Mouse (Mus musculus) neutrophil, adult 5-6 weeks (primary cell): ENCODE measurements around the gene Hemk1. TPM values are rescaled to one million over a fixed set of nuclear protein-coding genes. Genes with fewer than 3 reads are reported as not detected.
A peak's percentile ranks its signal among the peaks of the same experiment; 100 is the strongest.

Experiments
- ATAC-seq: fragments of 151-379, 151-347 bp; 2 replicates; pipeline ENCODE4 v1.8.0; 2017; ENCODE audit warnings: mild to moderate bottlenecking, moderate TSS enrichment; ENCODE audit not compliant: insufficient number of reproducible peaks, poor library complexity, low FRiP score, severe bottlenecking; ENCODE audit errors: extremely low read depth
- total RNA-seq: library from RNA; stranded (forward); fragments of 200-1000 nt; gene quantifications from 2 replicates; pipeline ENCODE4 v1.2.3, GENCODE M21; 2017

Hemk1 gene
- total RNA-seq, 1 experiment from 2014 or later, result 9.7 TPM

- ATAC-seq, result no peak
Observed at GRCm38 (mm10) chr9:107298876-107299275, 39.3 kb downstream of the Hemk1 start.

DNA sequence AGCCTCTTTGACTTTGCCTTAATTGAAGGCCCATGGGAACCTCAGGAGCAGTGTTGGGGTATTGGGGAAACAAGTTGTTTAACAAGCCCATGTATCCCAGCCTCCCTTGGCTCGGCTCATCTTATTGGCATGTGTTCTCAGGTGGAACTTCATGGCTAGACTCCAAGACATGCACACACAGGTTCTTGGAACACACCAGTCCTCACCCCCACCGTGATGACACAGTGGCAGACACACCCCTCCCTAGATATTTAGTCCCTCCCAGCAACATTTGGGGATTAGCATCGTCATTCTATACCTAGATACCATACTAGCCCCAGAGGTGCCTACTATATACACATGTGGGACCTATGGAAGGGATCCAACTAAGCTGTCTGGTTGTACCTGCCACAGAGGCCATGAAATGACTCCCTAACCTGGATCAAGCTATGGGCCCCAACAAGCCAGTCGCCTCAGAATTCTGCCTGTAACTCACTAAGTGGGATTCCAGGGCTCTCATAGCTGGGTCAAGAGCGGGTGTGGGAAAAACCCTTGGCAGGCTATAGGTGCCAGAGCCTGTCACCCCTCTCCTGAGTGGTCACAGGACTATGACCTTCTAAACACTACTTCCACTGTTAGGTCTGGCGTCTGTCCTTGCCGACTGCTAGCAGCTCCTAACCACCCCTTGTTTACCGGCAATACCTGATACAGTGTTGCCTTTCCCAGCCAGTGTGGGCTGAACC is 39.9 kb downstream of the Hemk1 start:
- ATAC-seq, result no peak

DNA sequence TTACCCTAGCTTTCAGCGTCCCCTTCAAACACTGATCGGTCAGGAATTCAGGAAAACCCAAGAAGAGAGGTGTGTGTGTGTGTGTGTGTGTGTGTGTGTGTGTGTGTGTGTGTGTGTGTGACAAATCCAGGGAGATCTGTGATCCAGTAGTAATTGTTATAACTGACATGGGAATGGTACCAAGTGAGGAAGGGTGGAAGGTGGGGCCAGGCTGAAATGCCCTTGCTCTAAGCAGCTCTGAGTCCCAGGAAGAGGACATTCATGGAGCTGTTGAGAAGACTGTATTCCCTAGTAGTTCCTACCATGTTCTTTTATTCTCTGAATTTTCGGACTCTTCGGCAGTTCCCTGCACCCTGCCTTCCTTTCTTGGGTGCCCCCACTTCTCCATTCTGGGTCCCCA is 40.5 kb downstream of the Hemk1 start:
- no peak for ATAC-seq

- ATAC-seq, result no peak
Observed at GRCm38 (mm10) chr9:107297059-107297458, 41.1 kb downstream of the Hemk1 start.

- peak; percentile 82 for ATAC-seq
Observed at GRCm38 (mm10) chr9:107296501-107296965, 41.6 kb downstream of the Hemk1 start.

DNA sequence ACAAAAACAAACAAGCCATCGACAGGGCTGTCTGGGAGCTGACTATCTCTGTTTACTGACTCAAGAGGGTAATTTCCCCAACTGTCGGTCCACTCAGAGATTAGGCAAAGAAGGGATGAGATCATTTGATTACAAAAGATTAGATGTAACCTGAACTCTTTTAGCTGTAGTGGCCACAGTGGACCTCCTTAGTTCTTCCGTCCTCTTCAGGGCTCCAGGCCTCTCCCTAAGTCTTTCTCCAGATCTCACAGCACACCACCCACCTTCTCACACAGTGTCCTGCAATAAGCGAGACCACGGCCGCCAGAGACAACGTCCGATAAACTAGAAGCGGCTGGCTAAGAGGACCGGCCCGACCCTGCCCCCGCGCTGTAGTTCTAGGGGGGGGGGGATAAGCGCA is 42.1 kb downstream of the Hemk1 start:
- no peak for ATAC-seq

GRCm38 (mm10) chr9:107296016-107296040 is 42.3 kb downstream of the Hemk1 start, which contains the start of gene Cish:
Cish (plus strand) TSS chr9:107296026.
- no peak for ATAC-seq

GRCm38 (mm10) chr9:107295616-107296015 is 42.5 kb downstream of the Hemk1 start:
- ATAC-seq, result no peak

GRCm38 (mm10) chr9:107294249-107294648 is 43.9 kb downstream of the Hemk1 start:
- peak; percentile 11; the same call in 1 of the 2 replicates for ATAC-seq

GRCm38 (mm10) chr9:107290897-107291296 is 47.3 kb downstream of the Hemk1 start:
- peak; percentile 55 for ATAC-seq

- ATAC-seq, result peak; percentile 75
Observed at GRCm38 (mm10) chr9:107289211-107290076, 48.7 kb downstream of the Hemk1 start, which contains the start of gene Mapkapk3. Mapkapk3 (minus strand) TSS chr9:107289877.

DNA sequence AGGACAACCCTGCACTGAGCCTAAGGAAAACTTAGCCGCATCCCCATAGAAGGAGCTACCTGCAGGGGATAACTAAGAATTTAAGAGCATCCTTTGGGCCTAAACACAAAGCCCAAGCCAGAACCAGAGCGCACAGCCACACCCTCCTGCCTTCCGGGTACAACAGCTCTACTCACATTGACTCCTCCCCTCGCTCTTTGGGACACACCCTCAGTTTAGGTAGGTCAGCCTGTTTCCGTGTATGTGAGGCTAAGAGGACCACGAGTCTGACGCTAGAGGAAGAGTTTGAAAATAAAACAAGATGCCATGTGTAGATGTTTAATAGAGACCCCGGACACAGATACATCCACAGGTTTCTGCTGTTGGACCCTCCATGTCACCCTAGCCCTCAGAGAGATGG is 49.4 kb downstream of the Hemk1 start:
- ATAC-seq, result peak; percentile 81

GRCm38 (mm10) chr9:107288105-107288650 is 50.0 kb downstream of the Hemk1 start:
- ATAC-seq, result no peak

- ATAC-seq, result no peak
Observed at GRCm38 (mm10) chr9:107287294-107287693, 50.9 kb downstream of the Hemk1 start.

GRCm38 (mm10) chr9:107285009-107285408 is 53.1 kb downstream of the Hemk1 start:
- no peak for ATAC-seq

- ATAC-seq, result no peak
Observed at GRCm38 (mm10) chr9:107282951-107283350, 55.2 kb downstream of the Hemk1 start.

GRCm38 (mm10) chr9:107281241-107281987 is 56.7 kb downstream of the Hemk1 start:
- no peak for ATAC-seq

DNA sequence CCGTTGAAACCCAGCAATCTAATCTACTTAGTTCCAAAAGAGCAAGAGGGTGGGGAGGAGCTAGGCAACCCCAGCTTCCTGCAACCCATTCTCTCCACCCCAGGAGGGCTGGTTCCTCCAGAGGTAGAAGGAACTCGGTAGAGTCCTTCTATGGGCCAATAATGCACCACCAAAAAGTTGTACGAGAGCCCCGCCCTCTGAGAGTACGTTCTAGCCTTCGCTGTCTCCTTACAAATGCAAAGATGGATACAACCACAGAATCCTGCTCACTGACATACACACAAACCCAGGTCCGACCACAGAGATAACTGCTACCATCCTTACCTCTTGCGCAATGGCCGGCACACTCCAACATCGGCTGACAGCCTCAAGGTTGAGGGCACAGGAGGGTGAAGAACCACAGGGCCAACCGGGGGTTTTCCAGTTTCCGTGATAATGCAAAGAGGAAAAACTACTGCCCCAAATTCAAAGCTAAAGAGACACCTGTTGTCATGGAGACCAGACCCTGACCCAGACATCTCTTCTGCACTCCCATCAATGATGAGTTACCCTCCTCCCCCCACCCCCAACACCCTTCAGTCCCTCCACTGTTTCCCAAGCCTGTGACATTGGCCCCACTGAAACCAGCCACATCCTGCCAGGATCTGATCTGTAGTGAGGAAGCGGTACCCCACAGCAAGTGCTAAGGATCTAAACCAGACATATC is 57.7 kb downstream of the Hemk1 start:
- ATAC-seq, result peak; percentile 65
